Mouse (Mus musculus) adrenal gland, adult 2 months (tissue): ENCODE data around the gene Vmn1r42. TPM values are rescaled to one million over a fixed set of nuclear protein-coding genes. Genes with fewer than 3 reads are reported as not detected.
"Not testable (repeated sequence)": the region's sequence is repeated elsewhere in the genome, so short reads cannot be mapped to it uniquely, and the experiment has no call there.

Source experiments
- DNase-seq: peaks from one replicate; pipeline ENCODE4 v3.0.0; 2021
- long read RNA-seq: library from polyadenylated mRNA; stranded (forward); transcript quantifications from one replicate; pipeline ENCODE4 v2.0.0, GENCODE M21; 2021
- polyA plus RNA-seq: library from polyadenylated mRNA; depleted of rRNA; stranded (reverse); fragments of >200 nt; gene quantifications from 2 replicates; pipeline ENCODE4 v1.2.3, GENCODE M21; 2012; rRNA removed
- total RNA-seq, 2 experiments: library from RNA; stranded (reverse); gene quantifications; 2 replicates each; pipeline ENCODE4 v1.2.3; 2021

Gene Vmn1r42
- total RNA-seq (not detected), polyA plus RNA-seq (not detected in 2 replicates)
- long read RNA-seq, result 0 reads

GRCm38 (mm10) chr6:89876313-89876712, at the start of gene Vmn1r42, which contains the start of gene Vmn1r43:
Gene Vmn1r42 (minus strand): TSS chr6:89876413.
Gene Vmn1r43 (minus strand): TSS chr6:89876413.
- DNase-seq, result not testable (repeated sequence)

GRCm38 (mm10) chr6:89883812-89884211, 7.6 kb upstream of the Vmn1r42 start:
- no peak for DNase-seq

DNA sequence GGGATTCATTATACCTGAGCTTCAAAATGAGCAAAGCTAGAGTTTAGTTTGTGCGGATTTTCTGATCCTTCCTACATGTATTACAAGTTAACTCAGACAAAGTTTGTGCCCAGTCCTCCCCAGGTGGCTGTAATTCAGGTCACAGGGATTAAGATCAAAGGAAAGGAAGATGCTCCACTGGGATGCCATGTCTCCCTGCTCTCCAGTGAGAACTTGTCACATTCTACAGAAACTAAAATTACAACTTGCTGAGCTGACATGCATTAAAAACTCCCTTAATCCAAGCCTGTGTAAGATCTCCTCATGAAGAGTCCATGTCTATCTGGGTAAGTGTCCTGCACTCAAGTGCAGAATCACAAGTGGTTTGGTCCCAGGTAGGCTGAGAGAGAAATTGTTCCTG, 7.1 kb upstream of the Vmn1r42 start, which contains the start of gene Vmn1r44:
Gene Vmn1r44, plus strand, starts transcription at position 301 of the 400 bp plus-strand sequence.
- DNase-seq, result no peak

GRCm38 (mm10) chr6:89880867-89881266, 4.7 kb upstream of the Vmn1r42 start:
- DNase-seq, result peak; percentile 30

DNA sequence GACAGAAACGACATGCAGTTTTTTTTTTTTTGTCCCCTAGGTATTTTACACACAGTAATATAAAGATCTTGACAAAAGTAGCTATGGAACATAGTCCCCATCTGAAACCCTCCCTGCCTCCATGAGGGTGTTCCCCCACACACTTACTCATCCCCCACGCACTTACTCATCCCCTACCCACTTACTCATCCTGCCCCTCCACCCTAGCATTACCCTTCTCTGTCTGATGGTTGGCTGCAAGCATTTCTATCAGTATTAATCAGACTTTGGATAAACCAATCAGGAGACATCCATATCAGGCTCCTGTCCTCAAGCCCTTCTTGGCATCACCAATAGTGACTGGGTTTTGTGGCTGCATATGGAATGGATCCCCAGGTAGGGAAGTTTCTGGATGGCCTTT, 750 bp upstream of the Vmn1r42 start:
- no peak for DNase-seq

DNA sequence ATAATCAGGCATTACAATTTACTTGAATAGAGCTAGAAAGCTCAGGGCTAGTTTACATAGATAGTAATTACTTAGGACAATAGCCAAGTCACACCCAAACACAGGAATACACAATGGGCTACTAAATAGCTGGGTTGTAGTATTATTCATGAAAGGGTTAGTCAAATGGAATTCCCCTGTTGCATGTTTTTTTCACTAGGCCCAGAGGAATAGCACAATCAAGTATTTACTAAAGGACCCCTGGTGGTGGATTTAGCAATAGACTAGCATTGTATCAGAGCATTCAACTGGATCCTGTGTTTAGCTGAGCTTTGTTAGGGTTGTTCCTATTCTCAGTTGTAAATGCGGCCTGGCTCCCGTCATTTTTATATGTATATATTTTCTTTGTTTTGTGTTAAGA, 8.2 kb downstream of the Vmn1r42 start:
- no peak for DNase-seq

- DNase-seq, result no peak
Observed at GRCm38 (mm10) chr6:89867276-89867675, 8.9 kb downstream of the Vmn1r42 start.

DNA sequence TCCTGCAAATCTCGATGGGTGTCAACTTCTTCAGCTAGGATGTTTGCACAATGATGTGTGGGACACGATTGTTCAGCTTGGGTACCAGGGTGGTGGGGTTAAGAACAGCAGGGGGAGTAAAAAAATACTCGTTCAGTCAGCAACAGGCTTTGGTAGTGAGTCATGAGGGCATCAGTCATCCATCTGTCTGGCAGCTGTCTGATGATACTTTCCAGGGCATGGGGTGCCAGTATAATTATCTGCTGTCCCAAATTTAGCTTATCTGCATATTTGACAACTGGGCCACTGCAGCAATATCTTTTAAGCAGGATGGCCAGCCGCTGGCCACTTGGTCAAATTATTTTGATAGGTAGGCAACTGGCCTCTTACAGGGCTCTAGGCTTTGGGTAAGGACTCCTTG, 12.4 kb downstream of the Vmn1r42 start:
- DNase-seq, result no peak

DNA sequence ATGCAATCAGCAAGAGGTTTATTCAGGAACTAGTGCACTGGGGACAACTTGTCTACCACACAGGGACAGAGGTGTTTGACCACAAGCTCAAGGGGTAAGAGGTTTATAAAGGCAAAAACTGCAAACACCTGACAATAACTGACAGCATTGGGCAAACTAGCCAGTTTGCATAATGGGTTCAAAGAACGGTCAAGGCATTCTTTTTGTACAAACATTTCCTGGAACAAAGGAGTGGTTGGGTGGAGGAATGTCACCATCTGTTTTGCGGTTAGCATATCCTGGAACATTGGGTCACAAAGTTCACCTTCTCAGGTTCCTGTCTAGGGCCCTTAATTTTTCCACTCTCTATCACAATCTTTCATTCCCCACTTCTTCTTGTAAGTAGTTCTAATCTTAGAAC, 16.4 kb downstream of the Vmn1r42 start:
- DNase-seq, result no peak

DNA sequence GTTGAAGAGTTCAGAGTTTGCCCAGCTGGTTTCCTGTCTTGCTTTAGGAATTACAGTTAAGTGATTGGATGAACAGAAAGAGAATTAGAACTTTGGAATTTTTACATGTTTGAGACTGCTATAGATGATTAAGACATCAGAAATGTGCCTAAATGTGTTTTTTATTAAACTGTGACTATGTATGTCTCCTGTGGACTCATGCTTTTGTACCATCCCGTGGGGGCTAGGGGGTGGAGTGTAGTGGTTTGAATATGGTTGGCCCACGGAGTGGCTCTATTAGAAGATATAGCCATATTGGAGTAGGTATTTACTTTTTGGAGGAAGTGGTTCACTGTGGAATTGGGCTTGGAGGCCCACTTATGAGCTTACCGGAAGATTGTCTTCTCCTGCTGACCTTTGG, 18.7 kb downstream of the Vmn1r42 start:
- no peak for DNase-seq

Other genes with a start within 250 kb of the Vmn1r42 start
- gene Txnrd3, start 232.4 kb downstream of the Vmn1r42 start, total RNA-seq, result 10 to 100 TPM in 1 of 2 experiments, 1 to 10 TPM in 1; 9.0 to 11.4 TPM
- 12.9 and 14.6 TPM in 2 replicates for gene Txnrd3, start 232.4 kb downstream of the Vmn1r42 start, polyA plus RNA-seq
- not detected for gene Vmn1r40, start 168.9 kb downstream of the Vmn1r42 start, total RNA-seq
- not detected in 2 replicates for gene Vmn1r40, start 168.9 kb downstream of the Vmn1r42 start, polyA plus RNA-seq
- gene Vmn1r41, start 135.6 kb downstream of the Vmn1r42 start, total RNA-seq, result not detected
- gene Vmn1r41, start 135.6 kb downstream of the Vmn1r42 start, polyA plus RNA-seq, result not detected in 2 replicates
- not detected for gene Vmn1r43, start within 50 bp of the Vmn1r42 start, total RNA-seq
- gene Vmn1r43, start within 50 bp of the Vmn1r42 start, polyA plus RNA-seq, result not detected in 2 replicates
- not detected for gene Vmn1r44, start 7.2 kb upstream of the Vmn1r42 start, total RNA-seq
- gene Vmn1r44, start 7.2 kb upstream of the Vmn1r42 start, polyA plus RNA-seq, result not detected in 2 replicates
- not detected for gene Vmn1r45, start 64.2 kb upstream of the Vmn1r42 start, total RNA-seq
- not detected in 2 replicates for gene Vmn1r45, start 64.2 kb upstream of the Vmn1r42 start, polyA plus RNA-seq
- not detected for gene Vmn1r46, start 92.9 kb upstream of the Vmn1r42 start, total RNA-seq
- not detected in 2 replicates for gene Vmn1r46, start 92.9 kb upstream of the Vmn1r42 start, polyA plus RNA-seq
- gene Vmn1r47, start 139.7 kb upstream of the Vmn1r42 start, total RNA-seq, result not detected
- gene Vmn1r47, start 139.7 kb upstream of the Vmn1r42 start, polyA plus RNA-seq, result not detected in 2 replicates
- not detected for gene Vmn1r48, start 160.4 kb upstream of the Vmn1r42 start, total RNA-seq
- not detected in 2 replicates for gene Vmn1r48, start 160.4 kb upstream of the Vmn1r42 start, polyA plus RNA-seq
- gene Vmn1r49, start 202.1 kb upstream of the Vmn1r42 start, total RNA-seq, result not detected
- gene Vmn1r49, start 202.1 kb upstream of the Vmn1r42 start, polyA plus RNA-seq, result not detected in 2 replicates
- not detected for gene Vmn1r50, start 225.0 kb upstream of the Vmn1r42 start, total RNA-seq
- gene Vmn1r50, start 225.0 kb upstream of the Vmn1r42 start, polyA plus RNA-seq, result not detected in 2 replicates
- not detected for gene Vmn1r51, start 246.2 kb upstream of the Vmn1r42 start, total RNA-seq
- not detected in 2 replicates for gene Vmn1r51, start 246.2 kb upstream of the Vmn1r42 start, polyA plus RNA-seq